Mouse (Mus musculus): ENCODE measurements around the gene Isl2.

The Isl2 gene

DNA sequence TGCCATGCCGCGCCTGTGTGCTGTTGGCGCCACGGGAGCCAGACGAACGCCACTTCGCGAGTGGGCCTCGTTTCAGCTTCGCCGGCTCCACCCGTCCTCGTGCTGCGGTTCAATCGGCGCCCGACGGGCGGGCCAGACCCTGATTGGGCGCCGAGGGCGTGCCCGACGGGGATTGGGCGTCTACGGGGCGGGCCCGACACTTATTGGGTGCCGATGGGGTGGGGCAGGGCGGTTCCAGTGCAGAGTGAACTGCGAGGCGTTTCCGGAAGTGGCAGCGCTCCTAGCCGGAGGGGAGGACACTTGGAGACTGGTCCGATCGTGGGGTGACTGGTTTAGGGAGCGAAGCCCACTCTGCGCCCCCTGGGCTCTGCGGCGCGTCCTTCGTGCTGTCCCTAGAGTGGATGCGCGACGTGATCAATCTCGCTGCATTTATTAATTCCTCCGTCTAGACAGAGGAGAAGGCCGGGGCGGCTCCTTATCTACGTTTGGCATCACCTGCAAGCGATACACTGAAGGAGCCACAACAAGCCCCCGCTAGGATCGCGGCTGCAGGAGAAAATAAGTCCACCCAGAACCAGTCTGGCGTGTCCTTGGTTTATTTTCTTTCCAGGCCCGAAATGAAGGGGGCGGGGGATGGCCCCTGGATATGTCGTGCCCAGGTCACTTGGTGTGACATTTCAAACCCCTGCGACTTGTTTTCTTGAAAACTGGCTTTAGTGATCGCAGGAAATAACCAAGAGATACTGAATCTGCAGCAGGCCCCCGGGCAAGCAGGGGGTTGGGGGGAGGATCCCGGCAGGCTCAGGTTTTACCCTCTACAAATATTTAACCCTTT is 7.9 kb downstream of the Isl2 start:
- DNase-seq (ENCODE audit: low read depth, low spot score) = no peak

GRCm38 (mm10) chr9:55548871-55549270 is 10.4 kb downstream of the Isl2 start:
- no peak for DNase-seq (ENCODE audit: low read depth, low spot score)

- DNase-seq (ENCODE audit: low read depth, low spot score) = no peak
Measured at GRCm38 (mm10) chr9:55549302-55549890, 10.9 kb downstream of the Isl2 start.

- DNase-seq (ENCODE audit: low read depth, low spot score) = no peak
Measured at GRCm38 (mm10) chr9:55554986-55555385, 16.5 kb downstream of the Isl2 start.

GRCm38 (mm10) chr9:55560960-55561359 is 22.5 kb downstream of the Isl2 start:
- no peak for DNase-seq (ENCODE audit: low read depth, low spot score)

DNA sequence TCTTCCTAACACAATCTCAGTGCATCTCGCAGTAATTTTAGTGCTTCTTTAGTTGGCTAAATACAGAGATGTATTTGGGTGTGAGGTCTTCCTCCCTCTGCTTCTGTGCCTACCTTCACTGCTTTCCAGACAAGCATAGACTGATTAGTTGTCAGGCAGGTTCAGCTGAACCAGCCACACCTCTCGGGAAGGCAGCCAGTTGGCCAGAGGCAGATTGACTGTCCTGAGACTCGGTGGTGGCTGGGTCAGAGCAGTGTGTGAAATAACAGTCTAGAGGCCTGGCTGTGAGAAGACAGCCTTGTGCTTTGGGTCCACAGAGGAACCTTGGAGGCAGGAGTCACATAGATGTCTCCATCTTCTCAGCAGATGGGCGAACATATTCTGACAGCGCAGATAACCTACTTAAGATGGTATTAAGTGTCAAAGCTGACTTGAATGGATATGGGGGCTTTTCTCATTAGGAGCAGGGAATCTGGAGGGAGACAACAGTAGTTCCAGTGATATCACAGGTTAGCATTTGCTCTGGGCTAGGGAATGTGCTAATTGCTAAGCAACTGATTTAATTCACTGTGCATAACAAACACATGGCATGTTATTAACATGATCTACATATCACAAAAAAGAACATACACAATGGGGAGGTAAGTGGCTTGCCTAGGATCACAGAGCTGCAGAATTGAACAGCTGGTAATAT is 30.1 kb downstream of the Isl2 start:
- DNase-seq (ENCODE audit: low read depth, low spot score) = no peak

DNA sequence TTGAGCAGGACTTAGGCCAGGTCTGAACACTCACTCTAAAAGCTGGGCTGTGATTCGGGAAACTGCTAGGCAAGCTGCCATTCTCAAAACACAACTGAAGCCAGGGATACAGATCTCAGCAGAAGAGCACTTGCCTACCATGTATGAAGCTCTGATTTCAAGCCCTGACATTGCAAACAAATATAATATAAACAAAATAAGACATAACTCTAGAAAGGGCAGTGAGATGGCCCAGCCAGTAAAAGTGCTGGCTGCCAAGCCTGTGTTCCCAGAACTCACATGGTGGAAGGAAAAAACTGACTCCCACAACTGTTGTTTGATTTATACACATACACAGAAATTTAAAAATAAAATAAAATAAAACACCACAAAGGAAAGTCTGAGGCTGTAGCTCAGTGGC is 32.6 kb downstream of the Isl2 start:
- DNase-seq (ENCODE audit: low read depth, low spot score) = no peak

DNA sequence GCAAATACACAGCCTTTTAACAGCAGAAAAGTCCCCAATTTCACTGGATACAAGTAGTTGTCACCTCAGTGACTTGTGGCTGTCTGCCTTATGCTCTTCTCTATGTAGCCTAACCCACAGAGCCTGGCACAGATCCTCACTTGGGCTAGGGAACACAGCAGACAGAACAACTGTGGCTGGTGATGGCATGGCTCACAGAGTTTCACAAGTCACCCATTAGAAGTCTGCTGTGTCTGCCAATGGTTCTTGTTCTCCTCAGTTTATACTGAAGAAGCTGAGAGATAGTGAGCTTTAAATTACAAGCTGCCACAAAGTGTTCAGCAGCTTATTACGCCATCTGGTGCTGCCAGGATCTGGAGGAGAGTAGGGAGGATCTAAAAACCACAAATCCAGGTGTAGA is 38.1 kb downstream of the Isl2 start:
- DNase-seq (ENCODE audit: low read depth, low spot score) = peak; percentile 39

DNA sequence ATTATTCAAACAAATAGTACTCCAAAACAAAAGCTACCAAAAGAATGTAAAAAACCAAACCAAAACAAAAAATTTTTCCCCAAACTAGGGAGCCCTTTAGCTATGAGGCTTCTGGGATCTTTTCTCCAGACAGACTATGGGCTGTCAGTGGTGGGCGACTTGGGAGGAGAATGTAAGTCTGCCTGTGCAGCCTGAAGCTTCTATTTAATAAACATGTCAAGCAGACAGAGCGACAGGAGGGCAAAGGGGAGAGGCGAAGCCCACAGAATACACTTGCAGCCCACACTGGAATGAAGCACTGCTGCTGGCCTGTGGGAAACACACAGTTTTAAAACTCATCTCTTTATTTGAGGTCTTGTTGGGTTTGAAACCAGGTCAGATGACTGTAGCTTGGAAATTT is 42.9 kb downstream of the Isl2 start:
- no peak for DNase-seq (ENCODE audit: low read depth, low spot score)

- peak; percentile 45 for DNase-seq (ENCODE audit: low read depth, low spot score)
Measured at GRCm38 (mm10) chr9:55586141-55586540, 47.7 kb downstream of the Isl2 start.
